Mouse (Mus musculus): Measurements from ENCODE around the gene Relch. TPM values are rescaled to one million over a fixed set of nuclear protein-coding genes. Genes with fewer than 3 reads are reported as not detected.
A peak's percentile ranks its signal among the peaks of the same experiment; 100 is the strongest.

Relch gene
- polyA plus RNA-seq (2015; fragmentation: Nextera tagmentation; extraction: Ambion mirVana): 21.0 and 21.3 TPM in 2 replicates

- no peaks in the 10 kb centered on the region for H3K9me3 ChIP-seq (ENCODE audit: low read length)
- DNase-seq (ENCODE audit: low spot score) (peak; percentile 100), ATAC-seq (peak; percentile 99)
- H3K27me3 ChIP-seq (replicated peaks; ENCODE audit: insufficient read depth, low read length): no peaks in the 10 kb centered on the region
- peak within 1 kb of the TSS; percentile 96 for H3K4me2 ChIP-seq (replicated peaks; ENCODE audit: low read depth, low read length)
- under 1% methylated on average over 41 of the region's 41 CpGs for WGBS
- H3K36me3 ChIP-seq (ENCODE audit: insufficient read depth, low read length): no peaks in the 10 kb centered on the region
- TF ChIP-seq EP300 (IDR thresholded peaks at IDR 0.05) (peak; percentile 34), CTCF (IDR thresholded peaks at IDR 0.05) (peak; percentile 58)
- H3K27ac ChIP-seq (ENCODE audit: low read length): peak within 1 kb of the TSS; percentile 88
- 0 out of 2 replicates have a peak, but pooled peaks cover 3% of the 10 kb centered on the region for H3K4me1 ChIP-seq (ENCODE audit: insufficient read depth, low read depth, low read length)
- H3K9ac ChIP-seq (replicated peaks; ENCODE audit: low read depth): peak within 1 kb of the TSS; percentile 94
- peak within 1 kb of the TSS; percentile 99 for H3K4me3 ChIP-seq (ENCODE audit: low read depth, low read length)
Observed at GRCm38 (mm10) chr1:105663171-105663961, at the start of gene Relch, which contains the start of gene Pign. Relch (plus strand) TSS chr1:105663861. Pign (minus strand) TSS chr1:105663677.

GRCm38 (mm10) chr1:105630481-105630880, 33.2 kb upstream of the Relch start:
- 31% methylated on average over 3 of the region's 3 CpGs for WGBS
- Histone ChIP-seq H3K9me3 (ENCODE audit: low read length) (no peaks in the 10 kb centered on the region), H3K36me3 (ENCODE audit: insufficient read depth, low read length) (no peaks in the 10 kb centered on the region), H3K27ac (ENCODE audit: low read length) (no peak overlapping the region), H3K27me3 (replicated peaks; ENCODE audit: insufficient read depth, low read length) (no peaks in the 10 kb centered on the region), H3K4me2 (replicated peaks; ENCODE audit: low read depth, low read length) (no peak overlapping the region), H3K4me1 (ENCODE audit: insufficient read depth, low read depth, low read length) (no peaks in the 10 kb centered on the region), H3K4me3 (ENCODE audit: low read depth, low read length) (no peak overlapping the region), H3K9ac (replicated peaks; ENCODE audit: low read depth) (no peak overlapping the region)
- TF ChIP-seq EP300 (IDR thresholded peaks at IDR 0.05) (no peak), CTCF (IDR thresholded peaks at IDR 0.05) (peak; percentile 79)
- DNase-seq (ENCODE audit: low spot score) (peak; percentile 77), ATAC-seq (no peak)

GRCm38 (mm10) chr1:105644093-105644492, 19.6 kb upstream of the Relch start:
- TF ChIP-seq CTCF (IDR thresholded peaks at IDR 0.05) (no peak), EP300 (IDR thresholded peaks at IDR 0.05) (0 out of 2 replicates have a peak, but pooled peaks have one; percentile 18)
- Histone ChIP-seq H3K36me3 (ENCODE audit: insufficient read depth, low read length) (peaks cover 4% of the 10 kb centered on the region; the same call in 1 of the 2 replicates), H3K9ac (replicated peaks; ENCODE audit: low read depth) (no peak overlapping the region), H3K4me3 (ENCODE audit: low read depth, low read length) (no peak overlapping the region), H3K27me3 (replicated peaks; ENCODE audit: insufficient read depth, low read length) (no peaks in the 10 kb centered on the region), H3K27ac (ENCODE audit: low read length) (no peak overlapping the region), H3K4me2 (replicated peaks; ENCODE audit: low read depth, low read length) (no peak overlapping the region), H3K9me3 (ENCODE audit: low read length) (no peaks in the 10 kb centered on the region), H3K4me1 (ENCODE audit: insufficient read depth, low read depth, low read length) (no peaks in the 10 kb centered on the region)
- 58% methylated on average over 3 of the region's 3 CpGs for WGBS
- peak; percentile 43 for DNase-seq (ENCODE audit: low spot score)
- ATAC-seq: peak; percentile 66

DNA sequence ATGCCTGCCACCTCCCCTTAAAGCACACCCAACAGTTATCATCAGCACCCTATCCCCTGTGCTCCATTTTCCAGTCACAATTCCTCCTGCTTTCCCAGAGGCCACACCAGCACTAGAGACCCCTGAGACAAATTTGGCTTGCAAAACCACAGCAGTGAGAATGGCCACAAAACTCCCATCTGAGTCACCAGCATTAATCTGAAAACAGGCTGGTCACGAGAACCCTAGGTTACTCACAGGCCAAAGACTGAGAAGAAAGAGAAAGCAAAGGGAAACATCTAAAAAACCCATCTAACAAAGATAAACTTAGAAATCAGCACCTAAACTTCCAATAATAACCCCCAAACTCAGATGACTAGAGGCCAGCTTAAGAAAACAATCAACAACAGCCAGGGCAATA, 13.0 kb upstream of the Relch start:
- Histone ChIP-seq H3K4me2 (replicated peaks; ENCODE audit: low read depth, low read length) (no peak overlapping the region), H3K4me1 (ENCODE audit: insufficient read depth, low read depth, low read length) (no peaks in the 10 kb centered on the region), H3K9ac (replicated peaks; ENCODE audit: low read depth) (no peak overlapping the region), H3K27me3 (replicated peaks; ENCODE audit: insufficient read depth, low read length) (no peaks in the 10 kb centered on the region), H3K4me3 (ENCODE audit: low read depth, low read length) (no peak overlapping the region), H3K36me3 (ENCODE audit: insufficient read depth, low read length) (no peaks in the 10 kb centered on the region; the same call in 1 of the 2 replicates), H3K9me3 (ENCODE audit: low read length) (no peaks in the 10 kb centered on the region), H3K27ac (ENCODE audit: low read length) (no peak overlapping the region)
- WGBS: 97% methylated on average over 1 of the region's 1 CpGs
- DNase-seq (ENCODE audit: low spot score): no peak
- TF ChIP-seq CTCF (IDR thresholded peaks at IDR 0.05) (no peak), EP300 (IDR thresholded peaks at IDR 0.05) (no peak)
- no peak for ATAC-seq

GRCm38 (mm10) chr1:105653981-105654380, 9.7 kb upstream of the Relch start:
- no peak for DNase-seq (ENCODE audit: low spot score)
- no peak overlapping the region for H3K4me2 ChIP-seq (replicated peaks; ENCODE audit: low read depth, low read length)
- no peak for ATAC-seq
- no peaks in the 10 kb centered on the region for H3K27me3 ChIP-seq (replicated peaks; ENCODE audit: insufficient read depth, low read length)
- H3K4me3 ChIP-seq (ENCODE audit: low read depth, low read length): no peak overlapping the region
- H3K4me1 ChIP-seq (ENCODE audit: insufficient read depth, low read depth, low read length): no peaks in the 10 kb centered on the region
- no peak for TF ChIP-seq CTCF (IDR thresholded peaks at IDR 0.05)
- TF ChIP-seq EP300 (IDR thresholded peaks at IDR 0.05): no peak
- 95% methylated on average over 1 of the region's 1 CpGs for WGBS
- H3K36me3 ChIP-seq (ENCODE audit: insufficient read depth, low read length): no peaks in the 10 kb centered on the region; the same call in 1 of the 2 replicates
- H3K27ac ChIP-seq (ENCODE audit: low read length): no peak overlapping the region
- H3K9ac ChIP-seq (replicated peaks; ENCODE audit: low read depth): no peak overlapping the region
- H3K9me3 ChIP-seq (ENCODE audit: low read length): no peaks in the 10 kb centered on the region

GRCm38 (mm10) chr1:105660015-105660414, 3.6 kb upstream of the Relch start:
- Histone ChIP-seq H3K9ac (replicated peaks; ENCODE audit: low read depth) (no peak overlapping the region), H3K36me3 (ENCODE audit: insufficient read depth, low read length) (no peaks in the 10 kb centered on the region; the same call in 1 of the 2 replicates), H3K27ac (ENCODE audit: low read length) (no peak overlapping the region), H3K4me2 (replicated peaks; ENCODE audit: low read depth, low read length) (no peak overlapping the region), H3K9me3 (ENCODE audit: low read length) (no peaks in the 10 kb centered on the region), H3K4me1 (ENCODE audit: insufficient read depth, low read depth, low read length) (0 out of 2 replicates have a peak, but pooled peaks cover 3% of the 10 kb centered on the region), H3K4me3 (ENCODE audit: low read depth, low read length) (no peak overlapping the region), H3K27me3 (replicated peaks; ENCODE audit: insufficient read depth, low read length) (no peaks in the 10 kb centered on the region)
- peak; percentile 70 for DNase-seq (ENCODE audit: low spot score)
- TF ChIP-seq EP300 (IDR thresholded peaks at IDR 0.05) (no peak), CTCF (IDR thresholded peaks at IDR 0.05) (peak; percentile 82)
- 9% methylated on average over 3 of the region's 3 CpGs for WGBS
- no peak for ATAC-seq
